ENCODE assay signal across 23 mouse cellular contexts in genomic region chr16:67192852-67193415, GRCm38 (mm10).
DNase-seq lines count a peak whose midpoint lies in the region; ATAC-seq and TF ChIP-seq lines count a peak whose summit lies in the region.
"Had no signal": no experiment of that assay in that cellular context is flagged by ENCODE, and none has a peak within 500 bp of the region (broad histone marks: within the 10 kb centered on the region; RNA-seq: fewer than 3 reads in every experiment).

No protein-coding gene starts in this region.

- H3K4me2 ChIP-seq in forebrain, embryonic 11.5 days (ENCODE audit: low read depth, low read length, severe bottlenecking): no peak overlapping the region
- no peak overlapping the region for H3K4me2 ChIP-seq in forebrain, postnatal 0 days (ENCODE audit: low read depth)
- no peak overlapping the region for H3K4me2 ChIP-seq in hindbrain, postnatal 0 days (ENCODE audit: low read depth, low read length)
- H3K4me2 ChIP-seq in hindbrain, embryonic 13.5 days: no peak overlapping the region
- H3K4me2 ChIP-seq in neural tube, embryonic 13.5 days: no peak overlapping the region
- H3K4me2 ChIP-seq: embryonic facial prominence, embryonic 13.5 days; heart, embryonic 11.5 days; heart, embryonic 15.5 days; hindbrain, embryonic 15.5 days had no signal

- DNase-seq in forebrain, embryonic 11.5 days (ENCODE audit: low spot score): no peak
- DNase-seq in forebrain, postnatal 0 days: no peak
- DNase-seq in hindbrain, postnatal 0 days (ENCODE audit: low spot score): peak; percentile 12
- peak; percentile 78 for DNase-seq in brain, embryonic 14.5 days (ENCODE audit: low read depth)
- DNase-seq in layer of hippocampus, postnatal 25 days (ENCODE audit: extremely low spot score in 1 of 2, low spot score in 1 of 2): no peak
- no peak for DNase-seq in heart, adult 8-10 months (ENCODE audit: low spot score)
- DNase-seq: adrenal gland, adult 8-10 months; adrenal gland, postnatal 36 days; B cell, adult 2 months; cerebellum, adult 11 months; cerebellum, adult 8-10 months; cerebellum, postnatal 14 days; gastrocnemius, postnatal 10 days; heart, adult 18-20 months; heart, postnatal 14 days had no signal

- H3K36me3 ChIP-seq in forebrain, embryonic 11.5 days (ENCODE audit: control insufficient read depth, insufficient read depth, low read length): no peaks in the 10 kb centered on the region
- no peaks in the 10 kb centered on the region for H3K36me3 ChIP-seq in forebrain, postnatal 0 days (ENCODE audit: insufficient read depth)
- no peaks in the 10 kb centered on the region for H3K36me3 ChIP-seq in hindbrain, postnatal 0 days (ENCODE audit: insufficient read depth, low read length)
- no peaks in the 10 kb centered on the region for H3K36me3 ChIP-seq in hindbrain, embryonic 13.5 days
- no peaks in the 10 kb centered on the region for H3K36me3 ChIP-seq in neural tube, embryonic 13.5 days
- H3K36me3 ChIP-seq: embryonic facial prominence, embryonic 13.5 days; G1E; heart, embryonic 15.5 days; hindbrain, embryonic 15.5 days had no signal

- TF ChIP-seq POLR2A in brain, embryonic 14.5 days (IDR thresholded peaks at IDR 0.05; ENCODE audit: borderline replicate concordance, extremely low read depth, insufficient read depth, insufficient read length, poor library complexity, severe bottlenecking): no peak

- WGBS in forebrain, embryonic 11.5 days: 60% methylated on average over 4 of the region's 4 CpGs
- WGBS in forebrain, postnatal 0 days: 29% methylated on average over 4 of the region's 4 CpGs
- WGBS in hindbrain, postnatal 0 days: 47% methylated on average over 4 of the region's 4 CpGs
- 72% methylated on average over 4 of the region's 4 CpGs for WGBS in hindbrain, embryonic 13.5 days
- 31% methylated on average over 4 of the region's 4 CpGs for whole genome bisulfite sequencing in neural tube, embryonic 13.5 days

- no peak overlapping the region for H3K4me3 ChIP-seq in forebrain, embryonic 11.5 days (ENCODE audit: low read depth, low read length)
- H3K4me3 ChIP-seq in forebrain, postnatal 0 days (ENCODE audit: low read depth, low read length): no peak overlapping the region
- H3K4me3 ChIP-seq in hindbrain, postnatal 0 days (ENCODE audit: low read length): no peak overlapping the region
- no peak overlapping the region for H3K4me3 ChIP-seq in hindbrain, embryonic 13.5 days
- H3K4me3 ChIP-seq in neural tube, embryonic 13.5 days: no peak overlapping the region
- H3K4me3 ChIP-seq: embryonic facial prominence, embryonic 13.5 days; heart, embryonic 15.5 days; hindbrain, embryonic 15.5 days had no signal

- peaks cover 2% of the 10 kb centered on the region; the same call in 1 of the 2 replicates for H3K4me1 ChIP-seq in forebrain, embryonic 11.5 days (replicated peaks; ENCODE audit: control insufficient read depth, insufficient read depth, low read length)
- no peaks in the 10 kb centered on the region for H3K4me1 ChIP-seq in forebrain, postnatal 0 days (ENCODE audit: insufficient read depth)
- no peaks in the 10 kb centered on the region for H3K4me1 ChIP-seq in hindbrain, postnatal 0 days (ENCODE audit: insufficient read depth, low read length)
- peaks cover 5% of the 10 kb centered on the region; the same call in 1 of the 2 replicates for H3K4me1 ChIP-seq in hindbrain, embryonic 13.5 days (replicated peaks)
- H3K4me1 ChIP-seq in neural tube, embryonic 13.5 days (replicated peaks): peaks cover 9% of the 10 kb centered on the region
- H3K4me1 ChIP-seq: embryonic facial prominence, embryonic 13.5 days; heart, embryonic 15.5 days; hindbrain, embryonic 15.5 days had no signal

- H3K27me3 ChIP-seq in forebrain, embryonic 11.5 days (ENCODE audit: control insufficient read depth, insufficient read depth, low read length): no peaks in the 10 kb centered on the region
- no peaks in the 10 kb centered on the region for H3K27me3 ChIP-seq in forebrain, postnatal 0 days (ENCODE audit: insufficient read depth, low read length)
- no peaks in the 10 kb centered on the region for H3K27me3 ChIP-seq in hindbrain, postnatal 0 days (ENCODE audit: insufficient read depth, low read length)
- no peaks in the 10 kb centered on the region for H3K27me3 ChIP-seq in hindbrain, embryonic 13.5 days
- H3K27me3 ChIP-seq in neural tube, embryonic 13.5 days: no peaks in the 10 kb centered on the region
- H3K27me3 ChIP-seq: embryonic facial prominence, embryonic 13.5 days; heart, embryonic 15.5 days; hindbrain, embryonic 15.5 days had no signal

- H3K9me3 ChIP-seq in forebrain, embryonic 11.5 days (ENCODE audit: control insufficient read depth, low read length): no peaks in the 10 kb centered on the region
- no peaks in the 10 kb centered on the region for H3K9me3 ChIP-seq in forebrain, postnatal 0 days (ENCODE audit: low read length)
- no peaks in the 10 kb centered on the region for H3K9me3 ChIP-seq in hindbrain, postnatal 0 days (ENCODE audit: low read length)
- no peaks in the 10 kb centered on the region for H3K9me3 ChIP-seq in hindbrain, embryonic 13.5 days
- no peaks in the 10 kb centered on the region for H3K9me3 ChIP-seq in neural tube, embryonic 13.5 days
- H3K9me3 ChIP-seq: embryonic facial prominence, embryonic 13.5 days; G1E; heart, embryonic 15.5 days; hindbrain, embryonic 15.5 days had no signal

- peak; percentile 56; the same call in 1 of the 2 replicates for ATAC-seq in forebrain, embryonic 11.5 days (replicated peaks; ENCODE audit: low FRiP score)
- no peak for ATAC-seq in forebrain, postnatal 0 days
- no peak for ATAC-seq in hindbrain, postnatal 0 days
- no peak for ATAC-seq in hindbrain, embryonic 13.5 days (ENCODE audit: low FRiP score)
- ATAC-seq in neural tube, embryonic 13.5 days (ENCODE audit: low read depth): peak; percentile 59
- ATAC-seq: CD4-positive, CD25-positive, alpha-beta regulatory T cell, adult 4 months had no signal

- no peak for TF ChIP-seq CTCF in forebrain, postnatal 0 days (IDR thresholded peaks at IDR 0.05; ENCODE audit: low read depth)
- no peak for TF ChIP-seq CTCF in hindbrain, postnatal 0 days (IDR thresholded peaks at IDR 0.05; ENCODE audit: low read depth)
- TF ChIP-seq CTCF in brain, embryonic 14.5 days (IDR thresholded peaks at IDR 0.05; ENCODE audit: borderline replicate concordance, extremely low read depth, insufficient read depth, insufficient read length): no peak

- H3K9ac ChIP-seq in forebrain, embryonic 11.5 days (ENCODE audit: low read length): no peak overlapping the region
- no peak overlapping the region for H3K9ac ChIP-seq in forebrain, postnatal 0 days
- H3K9ac ChIP-seq in hindbrain, postnatal 0 days (replicated peaks; ENCODE audit: low read length): no peak overlapping the region
- no peak overlapping the region for H3K9ac ChIP-seq in hindbrain, embryonic 13.5 days
- no peak overlapping the region for H3K9ac ChIP-seq in neural tube, embryonic 13.5 days
- H3K9ac ChIP-seq: embryonic facial prominence, embryonic 13.5 days; heart, embryonic 15.5 days; hindbrain, embryonic 15.5 days had no signal

- no peak overlapping the region for H3K27ac ChIP-seq in forebrain, embryonic 11.5 days (ENCODE audit: low read depth, low read length)
- H3K27ac ChIP-seq in forebrain, postnatal 0 days (ENCODE audit: low read depth, low read length): no peak overlapping the region
- no peak overlapping the region for H3K27ac ChIP-seq in hindbrain, postnatal 0 days
- H3K27ac ChIP-seq in hindbrain, embryonic 13.5 days: no peak overlapping the region
- H3K27ac ChIP-seq in neural tube, embryonic 13.5 days (replicated peaks): peak overlapping the region; percentile 46; the same call in 1 of the 2 replicates
- H3K27ac ChIP-seq: embryonic facial prominence, embryonic 13.5 days; heart, embryonic 15.5 days; hindbrain, embryonic 15.5 days had no signal

Comparison
In these comparisons a context has a peak if more than half of its experiments do, and no peak if none do; other contexts are left out.
1. ATAC-seq: peak in forebrain, embryonic 11.5 days (single experiment) and neural tube, embryonic 13.5 days (single experiment); none in forebrain, postnatal 0 days (single experiment), hindbrain, postnatal 0 days (single experiment) and hindbrain, embryonic 13.5 days (single experiment).
2. DNase-seq: peak in hindbrain, postnatal 0 days (single experiment) and brain, embryonic 14.5 days (single experiment); none in forebrain, embryonic 11.5 days (single experiment), forebrain, postnatal 0 days (single experiment), layer of hippocampus, postnatal 25 days (0 of 2) and heart, adult 8-10 months (single experiment).